Mouse (Mus musculus) neural tube, embryonic 12.5 days (tissue): ENCODE data around the gene Mmp7. TPM values are rescaled to one million over a fixed set of nuclear protein-coding genes. Genes with fewer than 3 reads are reported as not detected.

Experiments
- ATAC-seq: fragments of 200-750 bp; cut with Nextera tagmentation; 2 replicates; pipeline ENCODE4 v1.8.0; 2017; ENCODE audit warnings: low read depth, mild to moderate bottlenecking, moderate TSS enrichment, moderate library complexity; ENCODE audit not compliant: low FRiP score
- H3K27ac ChIP-seq: fragments of 300-500 bp; sonication (generic); 2 replicates; pipeline ENCODE4 v1.5.1; 2016
- H3K27me3 ChIP-seq: fragments of 300-500 bp; sonication (generic); replicated peaks from 2 replicates; pipeline ENCODE4 v1.6.1; 2016; ENCODE audit warnings: mild to moderate bottlenecking
- H3K36me3 ChIP-seq: fragments of 300-500 bp; sonication (generic); 2 replicates; pipeline ENCODE4 v1.6.1; 2016; ENCODE audit warnings: mild to moderate bottlenecking
- H3K4me1 ChIP-seq: fragments of 300-500 bp; sonication (generic); 2 replicates; pipeline ENCODE4 v1.6.1; 2016
- H3K4me2 ChIP-seq: fragments of 300-500 bp; sonication (generic); replicated peaks from 2 replicates; pipeline ENCODE4 v1.6.1; 2016; ENCODE audit warnings: mild to moderate bottlenecking
- H3K4me3 ChIP-seq: fragments of 300-500 bp; sonication (generic); 2 replicates; pipeline ENCODE4 v1.5.1; 2016
- H3K9ac ChIP-seq: fragments of 300-500 bp; sonication (generic); 2 replicates; pipeline ENCODE4 v1.6.1; 2016; ENCODE audit warnings: mild to moderate bottlenecking
- H3K9me3 ChIP-seq: fragments of 300-500 bp; sonication (generic); 2 replicates; pipeline ENCODE4 v1.6.1; 2016; ENCODE audit warnings: mild to moderate bottlenecking
- WGBS: fragments of 180-500 bp; shearing (Covaris S2); methylation state at CpG from one replicate; pipeline ENCODE4 v1.1.7; 2016; 5-methylcytosine and 5-hydroxymethylcytosine counted together
- polyA plus RNA-seq: library from polyadenylated mRNA; unstranded; fragments of >200 nt; fragmentation: Nextera tagmentation; extraction: Ambion mirVana; gene quantifications from 2 replicates; pipeline ENCODE4 v1.2.1, GENCODE M21; 2016

Mmp7 gene
- polyA plus RNA-seq: not detected in 2 replicates

- no peak within 1 kb of the TSS for H3K9ac ChIP-seq
- no peak within 1 kb of the TSS for H3K4me2 ChIP-seq
- no peak within 1 kb of the TSS for H3K27ac ChIP-seq
- no peak within 1 kb of the TSS for H3K4me3 ChIP-seq
- no peaks in the 10 kb centered on the region for H3K9me3 ChIP-seq
- 82% methylated on average over 1 of the region's 1 CpGs for WGBS
- no peaks in the 10 kb centered on the region for H3K4me1 ChIP-seq
- no peaks in the 10 kb centered on the region for H3K36me3 ChIP-seq
- no peaks in the 10 kb centered on the region for H3K27me3 ChIP-seq
- ATAC-seq: no peak
These were observed at the start of gene Mmp7 for GRCm38 (mm10) chr9:7691790-7692189. Gene Mmp7, plus strand, starts transcription at chr9:7692090.

- Histone ChIP-seq H3K4me3 (no peak overlapping the region), H3K27ac (no peak overlapping the region), H3K9ac (no peak overlapping the region), H3K4me2 (no peak overlapping the region), H3K36me3 (no peaks in the 10 kb centered on the region), H3K9me3 (no peaks in the 10 kb centered on the region), H3K27me3 (no peaks in the 10 kb centered on the region), H3K4me1 (no peaks in the 10 kb centered on the region)
- 81% methylated on average over 3 of the region's 3 CpGs for WGBS
- no peak for ATAC-seq
These were observed 44.0 kb upstream of the Mmp7 start for GRCm38 (mm10) chr9:7647901-7648300.

GRCm38 (mm10) chr9:7650397-7651180 lies 41.3 kb upstream of the Mmp7 start:
- Histone ChIP-seq H3K27ac (no peak overlapping the region), H3K27me3 (no peaks in the 10 kb centered on the region), H3K9ac (no peak overlapping the region), H3K4me2 (no peak overlapping the region), H3K36me3 (no peaks in the 10 kb centered on the region), H3K4me1 (no peaks in the 10 kb centered on the region), H3K9me3 (no peaks in the 10 kb centered on the region), H3K4me3 (no peak overlapping the region)
- no peak for ATAC-seq
- WGBS: 85% methylated on average over 5 of the region's 5 CpGs

DNA sequence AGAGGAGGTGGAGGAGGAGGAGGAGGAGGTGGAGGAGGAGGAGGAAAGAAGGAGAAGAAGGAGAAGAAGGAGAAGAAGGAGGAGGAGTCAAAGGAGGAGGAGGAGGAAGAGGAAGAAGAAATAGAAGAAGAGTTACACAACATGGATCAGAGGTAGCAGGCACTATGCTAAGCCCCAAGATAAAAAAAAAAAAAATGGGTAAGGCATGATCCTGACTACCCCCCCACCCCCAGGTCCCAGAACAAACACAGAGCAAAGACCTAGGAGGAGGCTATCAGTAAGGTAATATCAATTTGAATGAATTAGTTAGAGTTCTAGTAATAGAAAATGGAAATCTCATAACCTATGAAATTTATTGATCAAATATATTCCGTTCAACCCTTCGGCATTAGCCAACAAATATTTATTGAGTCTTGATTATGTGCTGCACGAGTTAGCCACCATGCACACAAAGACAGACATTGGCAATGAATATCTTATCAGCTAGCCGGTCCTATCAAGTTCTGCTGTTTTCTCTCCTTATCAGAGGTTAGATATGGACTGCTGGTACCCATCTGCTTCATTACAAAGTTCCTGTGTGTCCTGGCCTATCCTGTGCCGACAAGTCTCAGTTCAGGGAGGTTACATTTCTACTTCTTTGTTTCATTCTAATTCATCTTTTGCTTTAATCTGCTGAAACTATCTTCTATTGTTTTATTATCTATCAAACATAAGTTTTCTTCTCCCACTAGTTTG lies 39.4 kb upstream of the Mmp7 start:
- no peak overlapping the region for H3K4me2 ChIP-seq
- no peaks in the 10 kb centered on the region for H3K36me3 ChIP-seq
- no peaks in the 10 kb centered on the region for H3K9me3 ChIP-seq
- no peak overlapping the region for H3K27ac ChIP-seq
- no peak overlapping the region for H3K9ac ChIP-seq
- no peak overlapping the region for H3K4me3 ChIP-seq
- 90% methylated on average over 5 of the region's 5 CpGs for WGBS
- no peak for ATAC-seq
- no peaks in the 10 kb centered on the region for H3K4me1 ChIP-seq
- H3K27me3 ChIP-seq: no peaks in the 10 kb centered on the region

DNA sequence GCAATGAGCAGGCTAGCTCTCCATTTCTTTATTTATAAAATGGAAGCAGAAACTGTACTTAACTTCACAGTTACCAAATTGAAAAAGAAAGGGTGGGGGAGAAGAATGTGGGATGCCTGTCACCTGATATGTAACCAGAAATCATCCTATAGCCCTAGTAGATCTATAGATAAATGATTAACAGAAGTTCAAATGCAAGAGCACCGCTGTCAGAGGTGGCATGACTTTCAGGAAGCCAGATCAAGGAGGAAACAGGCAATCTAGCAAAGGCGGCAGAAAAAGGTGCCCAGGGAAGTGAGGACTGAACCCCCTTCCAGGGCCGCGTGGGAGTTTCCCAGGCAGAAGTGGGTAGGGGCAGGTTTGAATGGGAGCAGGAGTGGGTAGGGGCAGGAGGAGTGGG lies 33.9 kb upstream of the Mmp7 start:
- no peak for ATAC-seq
- no peak overlapping the region for H3K4me3 ChIP-seq
- no peaks in the 10 kb centered on the region for H3K4me1 ChIP-seq
- no peaks in the 10 kb centered on the region for H3K27me3 ChIP-seq
- no peak overlapping the region for H3K27ac ChIP-seq
- H3K4me2 ChIP-seq: no peak overlapping the region
- no peak overlapping the region for H3K9ac ChIP-seq
- WGBS: 90% methylated on average over 4 of the region's 4 CpGs
- no peaks in the 10 kb centered on the region for H3K9me3 ChIP-seq
- H3K36me3 ChIP-seq: no peaks in the 10 kb centered on the region

- 25% methylated on average over 6 of the region's 6 CpGs for WGBS
- peak; percentile 63; the same call in 1 of the 2 replicates for ATAC-seq
- Histone ChIP-seq H3K9ac (no peak overlapping the region), H3K27me3 (no peaks in the 10 kb centered on the region), H3K9me3 (no peaks in the 10 kb centered on the region), H3K4me1 (no peaks in the 10 kb centered on the region), H3K27ac (no peak overlapping the region), H3K36me3 (no peaks in the 10 kb centered on the region), H3K4me3 (no peak overlapping the region), H3K4me2 (no peak overlapping the region)
These were observed 32.3 kb upstream of the Mmp7 start for GRCm38 (mm10) chr9:7659469-7660020.

DNA sequence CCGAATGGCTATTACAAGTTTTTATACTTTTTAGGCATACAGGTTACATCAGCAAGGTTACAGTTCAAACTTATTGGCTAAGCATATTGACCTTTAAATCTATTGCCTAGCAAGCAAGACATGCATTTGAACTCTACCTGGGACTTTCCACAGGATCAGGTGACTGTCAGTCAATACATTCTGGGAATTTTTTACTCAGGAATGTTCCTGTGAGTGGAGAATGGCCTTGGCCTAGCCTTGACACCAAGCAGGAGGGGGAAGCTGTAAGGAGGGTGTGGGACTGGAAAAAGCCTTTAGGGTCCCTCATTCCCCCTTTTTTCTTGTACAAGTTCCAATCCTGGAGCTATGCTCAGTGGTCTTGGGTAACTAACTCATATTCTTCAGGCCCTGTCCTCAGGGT lies 30.5 kb upstream of the Mmp7 start:
- Histone ChIP-seq H3K9ac (no peak overlapping the region), H3K36me3 (no peaks in the 10 kb centered on the region), H3K27me3 (no peaks in the 10 kb centered on the region), H3K4me1 (no peaks in the 10 kb centered on the region), H3K4me2 (no peak overlapping the region), H3K27ac (no peak overlapping the region), H3K9me3 (no peaks in the 10 kb centered on the region), H3K4me3 (no peak overlapping the region)
- WGBS: 98% methylated on average over 1 of the region's 1 CpGs
- no peak for ATAC-seq

- Histone ChIP-seq H3K4me2 (no peak overlapping the region), H3K36me3 (no peaks in the 10 kb centered on the region), H3K4me1 (no peaks in the 10 kb centered on the region), H3K9me3 (no peaks in the 10 kb centered on the region), H3K27ac (no peak overlapping the region), H3K4me3 (no peak overlapping the region), H3K9ac (no peak overlapping the region), H3K27me3 (no peaks in the 10 kb centered on the region)
- 95% methylated on average over 1 of the region's 1 CpGs for WGBS
- ATAC-seq: no peak
These were observed 22.2 kb upstream of the Mmp7 start for GRCm38 (mm10) chr9:7669674-7670073.

GRCm38 (mm10) chr9:7672985-7673384 lies 18.9 kb upstream of the Mmp7 start:
- H3K4me3 ChIP-seq: no peak overlapping the region
- H3K9ac ChIP-seq: no peak overlapping the region
- no peak for ATAC-seq
- no peak overlapping the region for H3K4me2 ChIP-seq
- WGBS: 88% methylated on average over 9 of the region's 9 CpGs
- no peaks in the 10 kb centered on the region for H3K4me1 ChIP-seq
- H3K27ac ChIP-seq: no peak overlapping the region
- no peaks in the 10 kb centered on the region for H3K27me3 ChIP-seq
- H3K36me3 ChIP-seq: no peaks in the 10 kb centered on the region
- no peaks in the 10 kb centered on the region for H3K9me3 ChIP-seq

DNA sequence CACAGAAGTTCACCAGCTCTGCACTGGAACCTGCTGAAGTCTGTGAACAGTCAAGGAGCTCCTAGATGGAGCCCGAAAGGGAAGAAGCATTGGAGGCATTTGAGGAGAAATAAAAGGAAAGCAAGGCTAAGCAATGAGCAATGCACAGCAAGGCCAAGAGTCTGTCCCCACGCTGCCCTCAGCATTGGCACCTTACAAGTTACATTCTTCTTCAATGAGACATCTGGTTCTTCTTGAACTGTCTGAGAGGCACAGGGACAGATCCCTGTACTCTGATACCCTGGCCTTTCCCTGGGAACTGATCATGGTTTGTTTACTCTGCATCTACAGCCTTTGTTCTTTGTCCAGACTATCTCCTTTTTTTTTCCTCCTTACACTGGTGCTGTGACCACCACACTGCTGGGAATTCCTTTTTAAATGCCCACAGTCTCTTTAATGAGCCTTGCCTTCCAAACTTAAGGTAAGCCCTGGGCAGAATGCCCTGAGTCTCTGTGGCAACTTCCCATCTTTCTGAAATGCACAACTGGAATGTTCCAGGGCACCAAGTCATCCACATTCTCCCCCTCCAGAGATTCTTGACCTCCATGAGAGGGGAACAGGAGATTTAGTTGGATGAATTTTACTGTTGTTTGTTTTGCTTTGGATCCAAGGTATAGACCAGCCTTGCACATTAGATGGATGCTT lies 13.6 kb upstream of the Mmp7 start:
- WGBS: 77% methylated on average over 2 of the region's 2 CpGs

DNA sequence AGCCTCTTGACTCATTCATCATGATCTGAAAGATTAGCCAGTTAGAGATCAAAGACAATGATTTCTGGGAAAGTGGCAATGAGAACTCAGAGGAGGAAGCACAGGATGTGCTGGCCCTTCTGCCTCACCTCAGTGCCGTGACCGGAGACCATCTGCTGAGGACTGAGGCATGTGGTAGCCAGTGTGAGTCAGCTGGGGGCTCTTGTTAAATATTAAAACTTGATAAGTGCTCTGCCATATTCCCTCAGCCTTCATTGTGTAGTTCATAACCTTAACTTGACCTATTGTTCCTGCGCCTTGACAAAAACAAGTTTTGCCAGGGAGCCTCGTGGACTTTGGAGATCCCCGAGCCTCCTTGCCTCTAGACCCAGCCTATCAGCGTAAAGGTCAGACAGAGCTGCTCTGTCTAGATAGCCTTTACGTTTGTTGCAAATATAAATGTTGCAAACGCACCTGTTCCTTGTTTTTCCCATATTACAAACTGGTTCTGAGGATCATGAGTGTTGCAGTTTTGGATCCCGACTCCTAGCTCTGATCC lies 9.7 kb upstream of the Mmp7 start:
- Histone ChIP-seq H3K9ac (no peak overlapping the region), H3K36me3 (no peaks in the 10 kb centered on the region), H3K27me3 (no peaks in the 10 kb centered on the region), H3K4me3 (no peak overlapping the region), H3K4me1 (no peaks in the 10 kb centered on the region), H3K27ac (no peak overlapping the region), H3K4me2 (no peak overlapping the region), H3K9me3 (no peaks in the 10 kb centered on the region)
- 89% methylated on average over 9 of the region's 9 CpGs for WGBS
- ATAC-seq: no peak

More for the DNA sequence above, 13.6 kb upstream of the Mmp7 start:
- no peaks in the 10 kb centered on the region for H3K27me3 ChIP-seq
- H3K4me2 ChIP-seq: no peak overlapping the region
- no peaks in the 10 kb centered on the region for H3K9me3 ChIP-seq
- no peak overlapping the region for H3K4me3 ChIP-seq
- no peak for ATAC-seq
- no peak overlapping the region for H3K27ac ChIP-seq
- no peak overlapping the region for H3K9ac ChIP-seq
- H3K4me1 ChIP-seq: no peaks in the 10 kb centered on the region
- H3K36me3 ChIP-seq: no peaks in the 10 kb centered on the region

- no peaks in the 10 kb centered on the region for H3K9me3 ChIP-seq
- ATAC-seq: no peak
- no peaks in the 10 kb centered on the region for H3K36me3 ChIP-seq
- no peak overlapping the region for H3K9ac ChIP-seq
- no peaks in the 10 kb centered on the region for H3K4me1 ChIP-seq
- no peak overlapping the region for H3K27ac ChIP-seq
- H3K27me3 ChIP-seq: no peaks in the 10 kb centered on the region
- no peak overlapping the region for H3K4me2 ChIP-seq
- no peak overlapping the region for H3K4me3 ChIP-seq
- 79% methylated on average over 2 of the region's 2 CpGs for WGBS
These were observed 5.9 kb upstream of the Mmp7 start for GRCm38 (mm10) chr9:7686024-7686423.
